Mouse (Mus musculus): Measurements from ENCODE around the gene Hspa4.
A peak's percentile ranks its signal among the peaks of the same experiment; 100 is the strongest.
"Not testable (repeated sequence)": the region's sequence is repeated elsewhere in the genome, so short reads cannot be mapped to it uniquely, and the experiment has no call there.

Hspa4 gene

GRCm38 (mm10) chr11:53306965-53307364 is 6.7 kb upstream of the Hspa4 start:
- no peak for DNase-seq

GRCm38 (mm10) chr11:53304044-53304840 is 4.0 kb upstream of the Hspa4 start:
- no peak for DNase-seq

- DNase-seq = no peak
Observed at GRCm38 (mm10) chr11:53301167-53301515, 884 bp upstream of the Hspa4 start.

GRCm38 (mm10) chr11:53299551-53300329 is 517 bp downstream of the Hspa4 start:
- peak; percentile 37 to 67 for DNase-seq

- DNase-seq = no peak
Observed at GRCm38 (mm10) chr11:53297947-53298860, 2.1 kb downstream of the Hspa4 start.

- DNase-seq = no peak
Observed at GRCm38 (mm10) chr11:53296880-53297279, 3.4 kb downstream of the Hspa4 start.

GRCm38 (mm10) chr11:53294441-53294840 is 5.8 kb downstream of the Hspa4 start:
- no peak for DNase-seq

GRCm38 (mm10) chr11:53290871-53291270 is 9.4 kb downstream of the Hspa4 start:
- DNase-seq = no peak

GRCm38 (mm10) chr11:53290187-53290586 is 10.1 kb downstream of the Hspa4 start:
- DNase-seq = not testable (repeated sequence)

- no peak for DNase-seq
Observed at GRCm38 (mm10) chr11:53285885-53286284, 14.4 kb downstream of the Hspa4 start.

- DNase-seq = no peak
Observed at GRCm38 (mm10) chr11:53278411-53278810, 21.8 kb downstream of the Hspa4 start.

- DNase-seq = no peak
Observed at GRCm38 (mm10) chr11:53275358-53275757, 24.9 kb downstream of the Hspa4 start.

- no peak for DNase-seq
Observed at GRCm38 (mm10) chr11:53273313-53273712, 26.9 kb downstream of the Hspa4 start.

GRCm38 (mm10) chr11:53269596-53269995 is 30.7 kb downstream of the Hspa4 start:
- no peak for DNase-seq

- no peak for DNase-seq
Observed at GRCm38 (mm10) chr11:53260556-53260955, 39.7 kb downstream of the Hspa4 start.

- DNase-seq = no peak
Observed at GRCm38 (mm10) chr11:53260056-53260455, 40.2 kb downstream of the Hspa4 start.

GRCm38 (mm10) chr11:53259047-53259632 is 41.1 kb downstream of the Hspa4 start:
- no peak for DNase-seq

GRCm38 (mm10) chr11:53256914-53257313 is 43.3 kb downstream of the Hspa4 start:
- no peak for DNase-seq

GRCm38 (mm10) chr11:53254926-53255325 is 45.3 kb downstream of the Hspa4 start:
- peak; percentile 85 to 89 for DNase-seq

- DNase-seq = peak in 1 of 2 experiments; percentile 27
Observed at GRCm38 (mm10) chr11:53254428-53254827, 45.8 kb downstream of the Hspa4 start.

GRCm38 (mm10) chr11:53252186-53253119 is 47.8 kb downstream of the Hspa4 start:
- no peak for DNase-seq

Data from cerebellum, postnatal 25 days (tissue).